Mouse (Mus musculus): ENCODE data around the gene Stambpl1.

- no peak for TF ChIP-seq CTCF (IDR thresholded peaks at IDR 0.05; ENCODE audit: low read depth, low read length)
- no peak for TF ChIP-seq EP300 (IDR thresholded peaks at IDR 0.05; ENCODE audit: insufficient read depth, low read depth, low read length)
Observed at GRCm38 (mm10) chr19:34248558-34248957, 56.5 kb downstream of the Stambpl1 start.
